Mouse (Mus musculus) limb, embryonic 15.5 days (tissue): Measurements from ENCODE around the gene Pitpnb. TPM values are rescaled to one million over a fixed set of nuclear protein-coding genes. Genes with fewer than 3 reads are reported as not detected.

Source experiments
- ATAC-seq: fragments of 200-750 bp; cut with Nextera tagmentation; 2 replicates; pipeline ENCODE4 v1.8.0; 2017; ENCODE audit warnings: low read depth, moderate TSS enrichment; ENCODE audit not compliant: insufficient number of reproducible peaks, low FRiP score, low TSS enrichment
- H3K27ac ChIP-seq: fragments of 300-500 bp; sonication (generic); 2 replicates; pipeline ENCODE4 v1.5.1; 2015; ENCODE audit warnings: moderate library complexity, mild to moderate bottlenecking, inconsistent platforms
- H3K27me3 ChIP-seq: fragments of 300-500 bp; sonication (generic); 2 replicates; pipeline ENCODE4 v1.6.1; 2015; ENCODE audit warnings: inconsistent platforms
- H3K36me3 ChIP-seq: fragments of 300-500 bp; sonication (generic); 2 replicates; pipeline ENCODE4 v1.6.1; 2015; ENCODE audit warnings: inconsistent platforms
- H3K4me1 ChIP-seq: fragments of 300-500 bp; sonication (generic); 2 replicates; pipeline ENCODE4 v1.6.1; 2015; ENCODE audit warnings: inconsistent platforms
- H3K4me2 ChIP-seq: fragments of 300-500 bp; sonication (generic); 2 replicates; pipeline ENCODE4 v1.6.1; 2015; ENCODE audit warnings: mild to moderate bottlenecking, inconsistent platforms
- H3K4me3 ChIP-seq: fragments of 300-500 bp; sonication (generic); 2 replicates; pipeline ENCODE4 v1.5.1; 2015; ENCODE audit warnings: mild to moderate bottlenecking, inconsistent platforms
- H3K9ac ChIP-seq: fragments of 300-500 bp; sonication (generic); 2 replicates; pipeline ENCODE4 v1.6.1; 2015; ENCODE audit warnings: inconsistent platforms
- H3K9me3 ChIP-seq: fragments of 300-500 bp; sonication (generic); 2 replicates; pipeline ENCODE4 v1.6.1; 2016; ENCODE audit warnings: inconsistent platforms
- WGBS: fragments of 180-500 bp; shearing (Covaris S2); methylation state at CpG from one replicate; pipeline ENCODE4 v1.1.7; 2015; 5-methylcytosine and 5-hydroxymethylcytosine counted together
- polyA plus RNA-seq: library from polyadenylated mRNA; unstranded; fragments of >200 nt; fragmentation: Nextera tagmentation; extraction: Ambion mirVana; gene quantifications from 2 replicates; pipeline ENCODE4 v1.2.1, GENCODE M21; 2015

Pitpnb gene
- polyA plus RNA-seq, 1 experiment from 2014 or later, result 106 TPM

DNA sequence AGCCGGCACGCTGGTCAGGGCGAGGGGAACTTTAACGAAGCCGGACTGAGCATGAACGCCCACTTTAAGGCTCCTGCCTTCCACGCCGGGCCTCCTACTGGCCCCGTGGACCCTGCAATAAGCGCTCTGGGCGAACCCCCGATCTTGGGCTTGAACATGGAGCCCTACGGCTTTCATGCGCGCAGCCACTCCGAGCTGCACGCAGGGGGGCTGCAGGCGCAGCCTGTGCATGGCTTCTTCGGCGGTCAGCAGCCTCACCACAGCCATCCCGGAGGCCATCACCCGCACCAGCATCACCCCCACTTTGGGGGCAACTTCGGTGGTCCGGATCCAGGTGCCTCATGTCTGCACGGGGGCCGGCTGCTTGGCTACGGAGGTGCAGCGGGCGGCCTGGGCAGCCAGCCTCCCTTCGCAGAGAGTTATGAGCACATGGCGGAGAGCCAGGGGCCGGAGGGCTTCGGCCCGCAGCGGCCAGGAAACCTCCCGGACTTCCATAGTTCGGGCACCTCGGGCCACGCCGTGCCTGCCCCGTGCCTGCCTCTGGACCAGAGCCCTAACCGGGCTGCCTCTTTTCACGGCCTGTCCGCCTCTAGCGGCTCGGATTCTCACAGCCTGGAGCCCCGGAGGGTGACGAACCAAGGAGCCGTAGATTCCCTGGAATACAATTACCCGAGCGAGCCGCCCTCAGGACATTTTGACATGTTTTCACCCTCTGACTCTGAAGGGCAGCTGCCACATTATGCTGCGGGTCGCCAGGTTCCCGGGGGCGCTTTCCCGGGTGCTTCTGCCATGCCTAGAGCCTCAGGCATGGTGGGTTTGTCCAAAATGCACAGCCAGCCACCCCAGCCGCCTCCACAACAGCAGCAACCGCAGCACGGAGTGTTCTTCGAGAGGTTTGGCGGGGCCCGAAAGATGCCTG, 87.9 kb downstream of the Pitpnb start:
- peak overlapping the region; percentile 86 for H3K4me3 ChIP-seq
- no peaks in the 10 kb centered on the region for H3K9me3 ChIP-seq
- H3K4me2 ChIP-seq, result peak overlapping the region; percentile 91
- H3K27ac ChIP-seq, result no peak overlapping the region
- peak overlapping the region; percentile 94 for H3K9ac ChIP-seq
- H3K4me1 ChIP-seq, result peaks cover 81% of the 10 kb centered on the region
- no peak for ATAC-seq
- peaks cover 39% of the 10 kb centered on the region for H3K27me3 ChIP-seq
- peaks cover 10% of the 10 kb centered on the region; the same call in 1 of the 2 replicates for H3K36me3 ChIP-seq
- 4% methylated on average over 63 of the region's 63 CpGs for WGBS

- Histone ChIP-seq H3K27ac (no peak overlapping the region), H3K4me1 (peaks cover 79% of the 10 kb centered on the region), H3K4me3 (peak overlapping the region; percentile 86), H3K27me3 (peaks cover 32% of the 10 kb centered on the region), H3K9me3 (no peaks in the 10 kb centered on the region), H3K36me3 (peaks cover 10% of the 10 kb centered on the region; the same call in 1 of the 2 replicates), H3K4me2 (peak overlapping the region; percentile 91), H3K9ac (peak overlapping the region; percentile 94; the same call in 1 of the 2 replicates)
- 12% methylated on average over 42 of the region's 42 CpGs for WGBS
- ATAC-seq, result no peak
Measured at GRCm38 (mm10) chr5:111419121-111419881, 88.7 kb downstream of the Pitpnb start.

GRCm38 (mm10) chr5:111420011-111420691, 89.6 kb downstream of the Pitpnb start:
- 10% methylated on average over 52 of the region's 56 CpGs for WGBS
- H3K4me3 ChIP-seq, result peak overlapping the region; percentile 86
- ATAC-seq, result no peak
- H3K9ac ChIP-seq, result peak overlapping the region; percentile 29
- peaks cover 32% of the 10 kb centered on the region for H3K27me3 ChIP-seq
- no peak overlapping the region for H3K27ac ChIP-seq
- H3K4me1 ChIP-seq, result peaks cover 77% of the 10 kb centered on the region
- H3K9me3 ChIP-seq, result no peaks in the 10 kb centered on the region
- H3K4me2 ChIP-seq, result peak overlapping the region; percentile 91
- peaks cover 10% of the 10 kb centered on the region; the same call in 1 of the 2 replicates for H3K36me3 ChIP-seq

DNA sequence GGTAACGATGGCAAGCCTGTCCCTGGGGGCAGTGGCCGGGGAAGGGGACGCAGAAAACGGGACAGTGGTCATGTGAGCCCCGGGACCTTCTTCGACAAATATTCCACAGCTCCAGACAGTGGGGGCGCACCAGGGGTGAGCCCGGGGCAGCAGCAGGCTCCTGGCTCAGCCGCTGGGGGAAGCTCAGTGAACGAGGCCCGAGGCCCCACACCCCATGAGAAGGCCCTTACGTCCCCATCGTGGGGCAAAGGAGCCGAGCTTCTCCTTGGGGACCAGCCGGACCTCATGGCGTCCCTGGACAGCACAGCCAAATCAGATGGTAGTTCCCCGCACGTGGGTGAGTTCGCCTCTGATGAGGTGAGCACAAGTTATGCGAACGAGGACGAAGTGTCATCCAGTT, 90.3 kb downstream of the Pitpnb start:
- H3K4me1 ChIP-seq, result peaks cover 79% of the 10 kb centered on the region
- H3K9me3 ChIP-seq, result no peaks in the 10 kb centered on the region
- peaks cover 32% of the 10 kb centered on the region for H3K27me3 ChIP-seq
- H3K36me3 ChIP-seq, result peaks cover 10% of the 10 kb centered on the region; the same call in 1 of the 2 replicates
- no peak overlapping the region for H3K27ac ChIP-seq
- peak overlapping the region; percentile 91 for H3K4me2 ChIP-seq
- WGBS, result 55% methylated on average over 22 of the region's 22 CpGs
- no peak overlapping the region for H3K9ac ChIP-seq
- no peak for ATAC-seq
- H3K4me3 ChIP-seq, result peak overlapping the region; percentile 86

- WGBS, result 68% methylated on average over 15 of the region's 15 CpGs
- peak overlapping the region; percentile 86 for H3K4me3 ChIP-seq
- H3K36me3 ChIP-seq, result peaks cover 10% of the 10 kb centered on the region; the same call in 1 of the 2 replicates
- no peaks in the 10 kb centered on the region for H3K9me3 ChIP-seq
- no peak overlapping the region for H3K9ac ChIP-seq
- peaks cover 80% of the 10 kb centered on the region for H3K4me1 ChIP-seq
- H3K27me3 ChIP-seq, result peaks cover 32% of the 10 kb centered on the region
- ATAC-seq, result no peak
- H3K4me2 ChIP-seq, result peak overlapping the region; percentile 91
- no peak overlapping the region for H3K27ac ChIP-seq
Measured at GRCm38 (mm10) chr5:111421424-111421823, 90.9 kb downstream of the Pitpnb start.

GRCm38 (mm10) chr5:111422058-111422800, 91.7 kb downstream of the Pitpnb start:
- WGBS, result 59% methylated on average over 8 of the region's 8 CpGs
- Histone ChIP-seq H3K36me3 (peaks cover 10% of the 10 kb centered on the region; the same call in 1 of the 2 replicates), H3K9me3 (no peaks in the 10 kb centered on the region), H3K4me3 (peak overlapping the region; percentile 86; the same call in 1 of the 2 replicates), H3K27me3 (peaks cover 32% of the 10 kb centered on the region), H3K27ac (no peak overlapping the region), H3K4me2 (peak overlapping the region; percentile 91), H3K4me1 (peaks cover 84% of the 10 kb centered on the region), H3K9ac (no peak overlapping the region)
- ATAC-seq, result no peak

- H3K4me1 ChIP-seq, result peaks cover 90% of the 10 kb centered on the region
- peaks cover 32% of the 10 kb centered on the region for H3K27me3 ChIP-seq
- H3K4me2 ChIP-seq, result peak overlapping the region; percentile 33
- 66% methylated on average over 10 of the region's 10 CpGs for WGBS
- ATAC-seq, result no peak
- H3K9me3 ChIP-seq, result no peaks in the 10 kb centered on the region
- no peak overlapping the region for H3K9ac ChIP-seq
- H3K27ac ChIP-seq, result no peak overlapping the region
- H3K36me3 ChIP-seq, result peaks cover 10% of the 10 kb centered on the region; the same call in 1 of the 2 replicates
- H3K4me3 ChIP-seq, result peak overlapping the region; percentile 19
Measured at GRCm38 (mm10) chr5:111423011-111423410, 92.4 kb downstream of the Pitpnb start.

DNA sequence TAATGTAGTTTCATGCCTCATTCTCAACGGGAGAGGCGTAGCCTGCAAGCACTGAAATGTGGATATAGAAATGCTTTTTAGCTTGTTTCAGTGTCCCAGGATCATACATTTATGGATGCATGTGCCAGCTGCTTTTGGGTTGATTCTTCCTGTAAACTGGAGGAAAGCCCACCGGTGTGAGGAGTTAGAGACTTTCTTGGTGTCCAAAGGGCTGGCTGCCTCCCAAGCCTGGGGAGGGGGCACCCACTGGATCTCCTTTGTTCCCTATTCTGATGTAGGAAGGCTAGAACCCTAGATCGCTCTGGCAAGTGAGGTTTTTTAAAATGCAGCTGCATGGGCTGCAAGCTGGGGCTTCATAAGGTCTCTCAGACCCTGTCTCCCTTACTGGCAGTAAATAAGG, 93.1 kb downstream of the Pitpnb start:
- Histone ChIP-seq H3K27ac (no peak overlapping the region), H3K9ac (no peak overlapping the region), H3K9me3 (no peaks in the 10 kb centered on the region), H3K36me3 (peaks cover 10% of the 10 kb centered on the region; the same call in 1 of the 2 replicates), H3K4me2 (peak overlapping the region; percentile 33; the same call in 1 of the 2 replicates), H3K27me3 (peaks cover 27% of the 10 kb centered on the region), H3K4me3 (peak overlapping the region; percentile 19), H3K4me1 (peaks cover 88% of the 10 kb centered on the region)
- WGBS, result 55% methylated on average over 4 of the region's 4 CpGs
- ATAC-seq, result no peak

GRCm38 (mm10) chr5:111425813-111426212, 95.2 kb downstream of the Pitpnb start:
- no peak for ATAC-seq
- WGBS, result 71% methylated on average over 9 of the region's 9 CpGs
- Histone ChIP-seq H3K4me2 (no peak overlapping the region), H3K27ac (no peak overlapping the region), H3K9me3 (no peaks in the 10 kb centered on the region), H3K4me3 (no peak overlapping the region), H3K36me3 (peaks cover 6% of the 10 kb centered on the region; the same call in 1 of the 2 replicates), H3K9ac (no peak overlapping the region), H3K4me1 (peaks cover 79% of the 10 kb centered on the region), H3K27me3 (peaks cover 9% of the 10 kb centered on the region)

DNA sequence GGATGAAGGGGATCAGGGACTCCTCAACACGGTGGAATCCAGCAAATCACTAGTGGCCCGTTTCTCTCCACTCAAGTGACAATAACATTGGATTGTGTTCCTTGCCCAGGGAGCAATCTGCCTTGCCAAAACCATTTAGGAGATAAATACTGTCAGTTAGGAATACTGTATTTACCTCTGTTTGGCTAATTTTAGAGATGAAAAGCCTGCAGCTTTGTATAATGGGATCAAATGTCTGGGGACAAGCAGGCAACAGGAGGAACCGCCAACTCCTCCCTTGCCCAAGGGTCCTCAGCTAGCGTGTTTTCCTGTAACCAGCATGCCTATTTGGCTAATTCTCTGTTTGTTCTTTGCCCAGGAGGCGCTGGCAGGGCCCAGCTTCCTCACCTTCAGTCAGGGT, 95.7 kb downstream of the Pitpnb start:
- no peak overlapping the region for H3K4me3 ChIP-seq
- no peaks in the 10 kb centered on the region for H3K9me3 ChIP-seq
- peaks cover 79% of the 10 kb centered on the region for H3K4me1 ChIP-seq
- H3K27me3 ChIP-seq, result peaks cover 4% of the 10 kb centered on the region; the same call in 1 of the 2 replicates
- peaks cover 2% of the 10 kb centered on the region; the same call in 1 of the 2 replicates for H3K36me3 ChIP-seq
- no peak overlapping the region for H3K9ac ChIP-seq
- no peak for ATAC-seq
- H3K4me2 ChIP-seq, result no peak overlapping the region
- no peak overlapping the region for H3K27ac ChIP-seq
- 63% methylated on average over 5 of the region's 5 CpGs for WGBS

GRCm38 (mm10) chr5:111428882-111429281, 98.3 kb downstream of the Pitpnb start:
- H3K9ac ChIP-seq, result no peak overlapping the region
- no peaks in the 10 kb centered on the region for H3K9me3 ChIP-seq
- no peak overlapping the region for H3K27ac ChIP-seq
- no peaks in the 10 kb centered on the region for H3K27me3 ChIP-seq
- WGBS, result 81% methylated on average over 6 of the region's 6 CpGs
- no peak for ATAC-seq
- no peaks in the 10 kb centered on the region for H3K36me3 ChIP-seq
- no peak overlapping the region for H3K4me2 ChIP-seq
- H3K4me1 ChIP-seq, result peaks cover 82% of the 10 kb centered on the region
- H3K4me3 ChIP-seq, result no peak overlapping the region
